Mouse (Mus musculus) spleen, embryonic (tissue): Measurements from ENCODE around the gene Babam1.

Experiments
- CTCF ChIA-PET: fragments of 350-600 bp; sonication (Branson Sonifier 250); formaldehyde crosslinking; loops from one replicate; lab custom pipeline; 2022; lab: Charles Lee

Babam1 gene

DNA sequence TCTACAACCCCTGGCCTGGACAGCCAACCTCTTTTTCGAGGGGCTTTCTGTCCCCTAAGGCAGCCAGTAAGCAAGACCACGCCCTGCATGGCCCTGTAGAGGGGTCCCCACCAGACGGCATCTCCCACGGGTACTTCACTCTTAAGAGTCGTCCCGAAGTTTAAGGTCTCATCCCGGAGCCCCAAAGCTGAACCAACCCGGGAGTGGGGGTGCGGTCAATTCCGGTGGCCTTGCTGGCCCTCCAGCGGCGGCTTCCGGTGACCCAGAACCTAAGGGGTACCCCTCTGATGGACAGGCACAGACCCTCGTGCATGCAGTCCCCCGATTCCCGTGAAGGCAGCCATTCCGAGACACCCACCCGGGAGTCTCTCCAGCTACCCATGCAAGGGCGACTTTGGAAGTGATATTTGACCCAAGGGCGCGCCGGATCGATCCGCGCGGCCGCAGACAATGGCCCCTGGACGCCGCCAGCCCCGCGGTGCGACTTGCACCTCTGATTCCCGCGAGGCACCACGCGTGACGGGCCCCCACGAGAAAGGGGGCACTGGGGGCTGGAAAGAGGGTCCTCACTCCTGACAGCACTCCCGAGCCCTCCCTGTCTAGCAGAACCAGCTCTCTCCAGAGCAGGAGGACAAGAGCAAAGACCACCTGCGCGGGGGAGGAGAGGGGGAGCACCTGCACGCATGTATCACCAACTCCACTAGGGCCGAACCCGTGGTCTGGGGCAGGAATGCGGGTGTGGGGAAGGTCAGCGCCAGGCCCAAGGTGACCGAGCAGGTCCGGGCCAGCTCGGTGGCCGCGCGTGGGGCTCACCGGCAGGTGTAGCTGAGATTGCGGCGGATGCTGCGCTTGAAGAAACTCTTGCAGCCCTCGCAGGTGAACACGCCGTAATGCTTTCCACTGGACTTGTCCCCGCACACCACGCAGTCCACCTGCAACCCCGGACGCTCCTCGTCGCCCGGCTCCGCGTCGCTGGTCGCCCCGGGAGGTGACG, 16.2 kb upstream of the Babam1 start:
- CTCF ChIA-PET, result no interaction called here

DNA sequence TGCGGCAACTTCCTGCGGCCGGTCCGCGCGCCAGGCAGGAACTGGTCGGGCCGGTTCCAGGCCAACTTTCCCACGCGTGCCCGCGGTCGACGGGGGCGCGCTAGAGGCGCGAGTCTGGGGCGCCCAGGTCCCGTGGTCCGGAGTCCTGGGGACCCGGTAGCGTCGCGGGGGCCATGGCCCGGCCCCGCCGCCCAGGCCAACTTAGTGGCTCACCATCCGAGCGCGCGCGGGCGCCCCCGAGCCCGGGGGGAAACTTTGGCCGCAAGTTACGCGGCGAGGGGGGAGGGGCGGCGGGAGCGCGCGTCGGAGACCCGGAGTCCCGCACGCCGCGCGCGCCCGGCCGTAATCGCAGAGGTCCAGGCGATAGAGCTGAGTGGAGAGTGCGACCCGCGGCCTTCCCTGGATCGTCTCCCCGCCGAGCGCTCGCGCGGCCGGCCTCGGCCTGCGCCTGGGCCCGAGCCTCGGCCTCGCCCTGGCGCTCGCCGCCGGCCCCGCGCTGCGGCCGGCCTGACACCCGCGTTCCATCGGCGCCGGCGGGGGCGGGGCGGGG, 15.2 kb upstream of the Babam1 start, which contains the start of gene Nr2f6:
Gene Nr2f6, minus strand, starts transcription at position 540 of the 550 bp plus-strand sequence.
- CTCF ChIA-PET, result interaction anchor here (0.9 kb wide), 1 partner anchor 8 kb away, joined by 3 read pairs; no protein-coding TSS in a partner anchor

DNA sequence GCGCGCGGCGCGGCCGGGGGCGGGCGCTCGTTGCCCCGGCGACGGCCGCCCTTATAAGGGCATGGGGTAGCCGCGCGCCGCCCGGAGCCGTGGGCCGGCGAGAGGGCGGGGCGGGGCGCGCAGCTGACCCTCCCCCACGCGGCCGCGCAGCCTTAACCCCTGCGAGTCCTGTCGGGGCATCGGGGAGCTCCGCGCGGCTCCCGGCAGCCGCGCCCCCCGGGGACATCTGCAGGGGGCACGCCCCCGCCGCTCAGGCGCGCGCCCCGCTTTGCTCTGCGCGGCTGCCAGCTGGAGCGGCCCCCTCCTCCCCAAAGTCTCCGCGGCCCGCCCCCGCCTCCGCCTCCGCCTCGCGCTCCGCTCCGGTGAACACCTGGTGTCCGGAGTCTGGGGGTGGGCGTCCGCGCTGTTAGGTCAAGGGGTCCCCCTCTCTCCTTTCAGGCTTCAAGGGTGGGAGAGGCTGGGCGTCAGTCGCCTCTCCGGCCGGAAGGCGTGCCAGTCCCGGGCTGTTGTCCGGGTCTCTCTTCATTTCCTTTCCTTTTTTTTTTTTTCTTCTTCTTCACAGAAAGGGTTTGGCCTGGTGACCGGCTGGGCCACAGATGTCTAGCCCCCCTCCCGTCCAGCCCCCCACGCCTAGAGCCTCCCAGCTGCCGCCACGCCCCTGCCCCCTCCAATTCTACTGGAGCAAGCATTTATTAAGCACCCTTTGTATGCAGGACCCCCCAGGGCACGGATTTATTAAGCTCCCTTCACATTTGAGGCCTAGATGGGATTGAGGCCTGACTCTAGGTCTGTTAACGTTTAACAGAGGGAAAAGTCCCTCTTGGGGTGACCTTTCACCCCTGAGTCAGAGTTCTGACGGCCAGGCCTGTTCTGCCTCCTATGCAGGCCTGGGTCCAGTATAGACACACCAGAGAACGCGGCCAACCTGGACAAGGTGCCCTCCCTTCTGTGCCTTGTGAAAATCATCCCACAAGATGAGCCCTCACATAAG, 14.4 kb upstream of the Babam1 start:
- CTCF ChIA-PET, result interaction anchor here (0.7 to 0.9 kb wide), 2 partner anchors 9 to 785 kb away, joined by 3 to 6 read pairs; no protein-coding TSS in a partner anchor

DNA sequence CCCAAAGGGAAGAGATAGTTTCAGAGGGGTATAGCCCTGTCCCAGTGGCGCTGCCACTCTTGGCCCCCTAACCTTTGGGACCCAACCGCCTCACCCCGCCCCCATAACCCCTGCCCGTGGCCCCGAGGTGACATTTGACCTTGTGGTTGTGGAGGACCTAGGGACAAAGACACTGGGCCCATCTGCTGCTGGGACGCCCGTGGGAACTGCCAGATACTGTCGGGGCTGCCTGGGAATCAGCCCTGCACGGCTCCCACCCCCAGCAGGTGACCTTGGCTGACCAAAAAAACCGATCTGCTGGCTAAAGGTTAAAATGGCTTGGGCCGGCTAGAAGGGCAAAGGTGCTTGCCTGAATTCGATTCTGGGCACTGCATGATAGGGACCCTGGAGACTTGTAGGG, 13.3 kb upstream of the Babam1 start:
- CTCF ChIA-PET, result no interaction called here

DNA sequence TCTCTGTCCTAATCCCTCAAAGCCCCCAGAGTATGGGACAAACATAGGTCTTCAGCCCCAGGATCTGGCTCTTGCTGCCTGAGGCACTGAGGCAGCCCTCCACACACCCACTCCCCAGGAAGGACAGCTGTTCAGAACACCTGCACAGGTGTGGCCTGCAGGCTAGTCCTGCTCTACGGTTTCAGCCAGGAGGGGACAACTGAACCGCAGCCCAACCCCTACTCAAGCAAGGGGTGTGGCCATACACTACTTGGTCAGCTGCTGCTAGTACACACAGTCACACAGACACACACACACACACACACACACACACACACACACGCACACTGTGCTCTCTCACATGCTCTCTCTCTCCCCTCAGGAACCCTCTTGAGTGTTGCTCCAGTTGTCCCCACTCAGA, 12.8 kb upstream of the Babam1 start:
- CTCF ChIA-PET, result no interaction called here

DNA sequence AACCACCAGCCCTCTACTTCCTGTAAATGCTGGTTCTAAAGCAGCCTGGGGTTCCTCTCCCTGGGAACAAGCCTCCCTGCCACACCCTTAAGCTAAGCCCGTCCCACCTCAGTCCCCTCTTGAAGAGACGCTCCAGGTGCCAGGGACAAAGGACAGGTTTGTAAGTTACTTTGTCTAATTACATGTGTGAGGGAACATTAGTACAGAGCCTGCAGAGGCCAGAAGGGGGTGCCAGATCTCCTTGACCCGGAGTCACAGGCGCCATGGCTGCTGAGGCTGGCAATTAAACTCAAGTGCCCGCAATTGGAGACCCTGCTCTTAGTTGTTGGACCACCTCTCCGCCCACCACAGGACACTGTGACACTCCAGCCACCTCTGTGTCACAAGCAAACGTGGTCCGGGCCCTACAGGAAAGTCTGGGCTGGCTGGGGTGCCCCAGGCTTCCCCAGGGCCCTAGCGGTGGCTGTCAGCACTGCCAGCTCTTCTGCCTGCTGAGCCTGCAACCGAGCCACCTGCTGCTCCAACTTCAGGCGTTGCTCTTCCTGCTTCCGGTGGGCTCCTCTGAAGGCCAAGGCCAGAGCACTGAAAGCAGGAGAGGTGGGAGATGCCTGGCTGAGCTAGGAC, 11.3 kb upstream of the Babam1 start:
- CTCF ChIA-PET, result no interaction called here

DNA sequence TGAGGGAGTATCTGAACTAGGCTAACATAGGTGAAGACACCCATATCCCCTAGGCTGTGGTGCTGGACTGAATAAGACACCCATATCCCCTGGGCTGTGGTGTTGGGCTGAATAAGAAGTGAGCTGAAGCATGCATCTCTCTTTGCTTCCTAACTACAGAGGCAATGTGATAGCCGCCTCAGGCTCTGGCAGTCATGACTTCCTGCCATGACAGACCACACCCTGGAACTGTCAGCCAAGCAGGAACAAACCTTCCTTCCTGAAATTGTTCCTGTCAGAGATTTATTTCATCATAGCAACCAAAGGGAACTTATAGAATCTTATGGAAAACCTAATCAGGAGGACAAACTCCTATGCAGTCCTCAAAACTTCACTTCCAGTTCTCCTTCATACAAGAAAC, 8.4 kb upstream of the Babam1 start:
- CTCF ChIA-PET, result no interaction called here

DNA sequence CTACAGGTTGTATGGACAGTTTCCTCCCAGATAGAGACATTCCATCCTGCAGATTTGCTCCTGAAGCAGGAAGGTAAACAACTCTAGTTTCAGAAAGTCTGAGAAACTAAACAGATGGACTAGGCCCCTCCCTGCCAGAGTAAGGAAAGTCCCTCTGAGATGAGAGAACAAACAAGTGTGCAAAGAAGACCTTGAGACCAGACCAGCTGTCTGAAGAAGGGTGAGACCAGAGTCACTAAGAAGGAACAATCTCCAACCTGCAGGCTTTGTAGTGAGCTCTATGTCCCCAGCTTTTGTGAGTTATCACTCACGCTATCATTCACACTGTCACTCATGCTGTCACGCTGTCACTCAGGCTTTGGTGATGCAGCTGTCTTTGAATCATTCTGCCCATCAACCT, 5.0 kb upstream of the Babam1 start:
- CTCF ChIA-PET, result no interaction called here

DNA sequence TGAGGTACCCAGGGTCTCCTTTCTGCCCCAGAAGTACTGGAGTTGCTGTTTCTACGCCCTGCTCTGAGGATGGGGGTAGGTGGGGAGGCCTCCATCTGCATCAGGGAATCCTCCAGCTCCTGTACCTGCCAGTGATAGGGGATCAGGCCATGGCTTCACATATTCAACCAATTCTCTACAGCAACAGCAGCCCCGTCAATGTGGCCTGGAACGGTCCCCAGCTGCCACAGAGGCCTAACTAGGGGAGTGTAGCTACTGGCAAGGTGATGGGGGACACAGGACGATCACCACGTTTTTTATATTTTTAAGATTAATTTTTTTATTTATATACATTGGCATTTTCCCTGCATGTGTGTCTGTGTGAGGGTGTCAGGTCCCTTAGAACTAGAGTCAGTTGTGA, 4.3 kb upstream of the Babam1 start:
- CTCF ChIA-PET, result no interaction called here

DNA sequence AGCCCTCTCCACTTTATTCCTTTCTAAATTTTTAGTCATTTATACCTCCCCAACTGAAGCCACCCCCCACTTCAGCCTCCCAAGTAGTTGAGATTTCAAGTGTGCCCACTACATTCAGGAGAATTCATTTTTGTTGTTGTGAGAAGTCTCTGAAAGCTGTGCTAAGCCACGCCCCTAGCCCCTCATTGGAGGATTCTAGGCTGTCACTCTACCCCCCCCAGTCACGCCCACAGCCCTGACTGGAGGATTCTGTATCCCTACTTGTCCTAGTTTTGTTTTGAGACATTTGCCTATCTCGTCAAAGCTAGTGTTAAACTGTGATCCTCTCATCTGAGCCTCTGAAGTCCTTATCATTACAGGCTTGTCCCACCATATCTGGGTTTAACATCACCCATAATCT, 3.8 kb upstream of the Babam1 start:
- CTCF ChIA-PET, result no interaction called here

DNA sequence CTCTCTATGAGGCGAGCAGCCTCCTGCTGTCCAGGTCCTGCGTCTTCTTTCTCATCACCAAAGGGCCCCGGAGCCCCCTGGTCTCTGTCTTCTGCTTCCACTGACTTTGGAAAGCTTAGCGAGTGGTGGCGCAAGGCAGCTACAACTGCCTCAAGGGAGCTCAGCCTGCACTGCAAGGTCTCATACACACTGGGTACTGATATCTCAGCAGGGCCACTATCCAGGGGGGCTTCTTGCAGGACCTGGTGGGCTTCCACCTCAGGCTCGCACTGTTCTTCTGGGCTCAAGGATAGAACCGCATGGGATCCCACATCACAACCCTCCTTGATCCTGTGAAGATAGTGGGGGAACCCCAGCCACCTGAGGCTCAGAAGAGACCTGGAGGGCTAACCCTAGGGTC, 2.2 kb upstream of the Babam1 start:
- CTCF ChIA-PET, result no interaction called here

DNA sequence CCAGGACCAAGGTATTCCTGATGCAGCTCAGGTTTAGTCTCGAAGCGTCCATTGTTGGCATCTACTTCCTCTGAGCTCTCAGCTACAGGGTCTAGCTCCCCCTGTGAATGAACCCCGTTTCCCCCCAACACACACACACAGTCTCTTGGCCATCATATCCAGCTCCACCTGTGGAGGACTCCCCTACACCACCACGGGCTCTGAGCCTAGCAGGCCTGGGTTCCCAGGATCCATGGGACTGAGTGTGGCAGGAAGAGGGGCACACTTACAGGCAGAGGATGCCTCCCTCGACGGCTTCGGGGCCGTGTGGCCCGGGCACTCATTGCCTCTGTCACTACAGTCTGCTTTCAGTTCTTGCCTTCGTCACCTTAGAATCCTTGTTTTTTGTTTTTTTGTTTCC, 1.6 kb upstream of the Babam1 start:
- CTCF ChIA-PET, result no interaction called here

DNA sequence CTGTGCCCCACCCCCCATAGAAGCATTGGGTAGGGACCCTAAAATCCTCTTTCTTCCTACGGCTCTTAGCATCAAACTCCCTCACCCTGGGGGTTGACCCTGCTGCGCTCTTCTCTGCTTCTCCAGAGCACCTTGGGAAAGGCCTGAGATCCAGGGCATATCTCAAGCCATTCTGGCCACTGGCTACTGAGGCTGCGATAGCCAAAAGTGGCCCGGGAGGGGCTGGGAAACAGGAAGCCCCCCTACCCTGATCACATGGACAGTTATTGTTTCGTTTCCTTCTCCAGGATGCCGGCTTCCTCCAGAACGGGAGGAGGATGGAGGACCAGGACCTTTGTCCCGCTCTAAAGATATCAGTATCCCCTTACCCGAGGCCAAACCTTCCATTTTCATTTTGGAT, 1.0 kb upstream of the Babam1 start, which contains the start of gene Ushbp1:
Gene Ushbp1, minus strand, starts transcription at position 174 of the 400 bp plus-strand sequence.
- CTCF ChIA-PET, result no interaction called here

DNA sequence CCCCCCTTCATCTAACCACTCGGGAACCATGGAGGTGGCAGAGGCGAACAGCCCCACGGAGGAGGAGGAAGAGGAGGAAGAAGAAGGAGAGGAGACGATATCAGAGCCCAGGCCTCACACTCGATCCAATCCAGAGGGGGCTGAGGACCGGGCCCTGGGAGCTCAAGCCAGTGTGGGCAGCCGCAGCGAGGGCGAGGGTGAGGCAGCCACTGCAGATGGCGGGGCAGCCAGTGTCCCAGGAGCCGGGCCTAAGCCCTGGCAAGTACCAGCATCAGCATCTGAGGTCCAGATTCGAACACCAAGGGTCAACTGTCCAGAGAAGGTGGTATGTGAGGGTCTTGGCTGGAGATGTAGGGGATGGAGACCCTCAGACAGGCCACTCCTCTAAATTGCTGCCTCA, 1.0 kb downstream of the Babam1 start:
- CTCF ChIA-PET, result no interaction called here

DNA sequence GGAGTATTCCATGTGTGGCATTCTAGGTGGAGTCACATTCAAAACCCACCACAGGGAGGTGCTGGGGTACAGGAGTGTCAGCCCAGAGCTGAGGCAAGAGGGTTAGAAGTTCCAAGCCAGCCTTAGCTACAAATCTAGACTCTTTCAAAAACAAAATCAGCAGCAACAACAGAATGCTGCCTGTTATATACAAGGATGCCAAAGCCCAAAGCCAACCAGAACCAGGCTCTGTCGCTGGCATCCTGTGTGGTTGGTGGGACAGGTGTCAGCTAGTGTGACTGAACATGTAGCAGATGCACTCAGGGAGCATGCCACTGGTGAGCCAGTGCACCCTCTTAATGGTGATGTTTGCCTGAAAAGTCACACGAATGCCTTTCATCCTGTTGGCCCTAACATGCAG, 4.2 kb downstream of the Babam1 start:
- CTCF ChIA-PET, result no interaction called here

DNA sequence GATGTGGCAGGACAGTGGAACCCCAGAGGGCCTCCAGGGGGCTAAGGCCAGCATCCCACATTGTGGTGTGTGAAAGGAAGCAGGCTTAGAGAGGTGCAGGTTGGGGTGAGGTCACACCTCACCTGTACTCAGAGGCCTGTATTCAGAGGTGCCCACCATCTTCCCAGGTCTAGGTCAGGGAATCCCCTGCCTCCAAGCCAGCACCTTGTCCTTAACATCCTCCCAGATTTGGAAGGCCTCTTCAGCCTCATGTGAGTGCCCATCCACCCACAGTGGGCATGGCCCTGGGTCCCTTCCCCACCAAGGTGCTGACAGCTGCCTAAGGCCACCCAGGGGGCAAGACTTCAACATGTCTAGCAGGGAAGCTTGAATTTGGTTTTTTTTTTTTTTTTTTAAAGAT, 4.8 kb downstream of the Babam1 start:
- CTCF ChIA-PET, result no interaction called here

DNA sequence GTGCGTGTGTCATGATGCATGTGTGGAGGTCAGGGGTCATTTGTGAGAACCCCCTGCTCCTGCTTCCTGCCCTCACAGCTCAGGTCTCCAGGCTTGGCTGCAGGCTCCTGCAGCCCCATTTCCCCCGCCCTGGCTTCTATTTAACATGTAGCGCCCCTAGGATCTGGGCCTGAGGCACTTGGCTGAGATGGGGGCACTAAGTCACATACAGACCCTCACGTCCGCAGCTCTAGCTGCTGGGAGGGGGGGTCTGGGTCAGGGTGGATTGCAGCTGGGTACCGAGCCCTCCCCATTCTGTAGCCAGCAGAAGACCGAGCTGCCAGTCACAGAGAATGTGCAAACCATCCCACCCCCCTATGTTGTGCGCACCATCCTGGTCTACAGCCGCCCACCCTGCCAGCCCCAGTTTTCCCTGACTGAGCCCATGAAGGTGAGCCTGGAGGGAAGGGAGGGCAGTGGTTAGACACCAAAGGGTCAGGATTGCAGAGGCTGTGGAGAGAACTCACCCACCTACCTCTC, 5.8 kb downstream of the Babam1 start:
- CTCF ChIA-PET, result no interaction called here

DNA sequence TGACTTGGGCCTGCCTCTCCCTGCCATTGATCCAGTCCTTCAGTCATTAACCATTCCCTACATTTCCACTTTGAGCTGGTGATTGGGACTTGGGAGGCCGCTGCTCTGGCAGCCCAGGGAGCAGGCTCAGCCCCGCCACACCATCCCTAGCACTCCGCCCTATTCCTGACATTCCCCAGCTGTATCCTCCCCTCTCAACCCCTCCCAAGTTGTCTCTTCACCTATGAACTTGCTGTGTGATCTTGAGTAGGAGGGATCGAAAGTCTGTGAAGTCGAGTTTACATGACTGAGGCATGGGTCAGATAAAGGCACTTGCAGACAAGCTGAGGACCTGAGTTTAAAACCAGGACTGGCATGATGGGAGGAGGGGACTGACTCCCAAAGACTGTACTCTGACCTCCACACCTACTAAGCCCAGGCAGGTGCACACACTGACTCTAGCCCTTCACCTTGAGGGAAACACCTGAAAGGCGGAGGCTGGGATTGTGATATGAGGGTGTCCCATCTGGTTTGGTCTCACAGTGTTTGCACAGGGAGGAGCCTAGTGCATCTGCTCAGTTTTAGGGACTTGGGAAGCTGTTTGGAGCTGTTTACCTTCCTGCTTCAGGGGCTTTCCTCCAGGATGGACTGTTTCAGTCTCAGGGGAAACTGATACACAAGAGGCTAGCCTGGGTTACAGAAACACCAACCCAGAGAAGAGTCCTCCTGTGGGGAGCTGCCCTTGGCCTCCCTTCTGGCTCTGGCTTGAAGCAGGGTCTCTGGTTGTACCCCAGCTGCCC, 6.6 kb downstream of the Babam1 start:
- CTCF ChIA-PET, result no interaction called here

DNA sequence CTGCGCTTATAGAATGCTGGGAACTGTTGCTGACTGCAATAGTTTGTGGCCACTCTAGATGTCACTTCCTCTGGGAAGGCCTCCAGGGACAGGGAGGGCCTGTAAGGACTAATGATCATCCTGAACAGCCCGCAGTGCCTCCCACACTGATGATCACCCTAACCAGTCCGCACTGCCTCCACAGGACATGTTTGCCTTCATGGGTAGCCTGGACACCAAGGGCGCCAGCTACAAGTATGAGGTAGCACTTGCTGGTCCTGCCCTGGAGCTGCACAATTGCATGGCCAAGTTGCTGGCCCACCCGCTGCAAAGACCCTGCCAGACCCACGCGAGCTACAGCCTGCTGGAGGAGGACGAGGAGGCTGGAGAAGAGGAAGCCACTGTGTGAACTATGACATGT, 7.3 kb downstream of the Babam1 start:
- CTCF ChIA-PET, result interaction anchor here (1.7 kb wide), 1 partner anchor 60 kb away, joined by 5 read pairs; no protein-coding TSS in a partner anchor

DNA sequence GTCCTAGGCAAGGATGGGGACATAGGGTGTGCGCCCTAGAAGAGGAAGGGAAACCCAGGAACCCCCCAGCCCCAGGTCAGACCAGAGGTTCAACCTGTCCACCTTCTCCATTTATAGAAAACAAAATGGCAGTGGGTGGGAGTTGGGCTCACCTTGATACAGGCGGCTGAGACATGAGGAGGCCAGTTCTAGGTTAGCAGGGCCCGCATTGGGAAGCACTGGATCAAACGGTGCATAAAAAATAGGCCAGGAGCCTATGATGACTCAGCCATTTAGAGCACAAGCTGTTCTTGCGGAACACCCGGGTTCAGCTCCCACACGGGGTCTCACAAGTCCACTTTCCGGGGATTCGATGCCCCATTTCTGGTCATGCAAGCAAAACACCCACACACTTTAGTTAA, 8.3 kb downstream of the Babam1 start:
- CTCF ChIA-PET, result interaction anchor here (1.7 kb wide), 1 partner anchor 61 kb away, joined by 5 read pairs; no protein-coding TSS in a partner anchor
